Mouse (Mus musculus): ENCODE measurements around the gene Hcfc1. TPM values are rescaled to one million over a fixed set of nuclear protein-coding genes. Genes with fewer than 3 reads are reported as not detected.

Hcfc1 gene
- total RNA-seq, 2 experiments from 2014 or later = 47.7 to 49.5 TPM

Other genes with a start within 250 kb of the Hcfc1 start
- 10 to 100 TPM; 24.0 to 24.3 TPM for gene Abcd1, start 249.8 kb downstream of the Hcfc1 start, total RNA-seq (2021)
- under 1 TPM; 0.30 to 0.61 TPM for gene Plxnb3, start 209.3 kb downstream of the Hcfc1 start, total RNA-seq (2021)
- under 1 TPM in 1 of 2 experiments, not detected in 1; 0.74 TPM for gene Srpk3, start 192.0 kb downstream of the Hcfc1 start, total RNA-seq (2021)
- 100 to 1,000 TPM; 495 to 693 TPM for gene Idh3g, start 179.5 kb downstream of the Hcfc1 start, total RNA-seq (2021)
- gene Ssr4, start 179.3 kb downstream of the Hcfc1 start, total RNA-seq (2021) = 100 to 1,000 TPM; 138 to 158 TPM
- gene Pdzd4, start 141.4 kb downstream of the Hcfc1 start, total RNA-seq (2021) = 1 to 10 TPM; 4.0 to 5.3 TPM
- gene Avpr2, start 74.3 kb downstream of the Hcfc1 start, total RNA-seq (2021) = not detected
- 10 to 100 TPM in 1 of 2 experiments, 1 to 10 TPM in 1; 7.0 to 13.8 TPM for gene L1cam, start 70.3 kb downstream of the Hcfc1 start, total RNA-seq (2021)
- 1 to 10 TPM; 3.1 to 4.2 TPM for gene Arhgap4, start 44.5 kb downstream of the Hcfc1 start, total RNA-seq (2021)
- 10 to 100 TPM; 80.3 to 83.2 TPM for gene Naa10, start 44.4 kb downstream of the Hcfc1 start, total RNA-seq (2021)
- 10 to 100 TPM; 22.0 to 29.6 TPM for gene Renbp, start 35.5 kb downstream of the Hcfc1 start, total RNA-seq (2021)
- gene Irak1, start 57.6 kb upstream of the Hcfc1 start, total RNA-seq (2021) = 100 to 1,000 TPM; 116 to 120 TPM
- not detected for gene Opn1mw, start 161.1 kb upstream of the Hcfc1 start, total RNA-seq (2021)
- gene Mecp2, start 169.0 kb upstream of the Hcfc1 start, total RNA-seq (2021) = 10 to 100 TPM; 31.5 to 34.5 TPM
- not detected for gene Tex28, start 201.5 kb upstream of the Hcfc1 start, total RNA-seq (2021)
- not detected for gene Tktl1, start 210.9 kb upstream of the Hcfc1 start, total RNA-seq (2021)